Mouse (Mus musculus) ES-Bruce4 (cell line): Measurements from ENCODE around the gene Cfap61. TPM values are rescaled to one million over a fixed set of nuclear protein-coding genes. Genes with fewer than 3 reads are reported as not detected.

ENCODE experiments used
- H3K27ac ChIP-seq: 2 replicates; pipeline ENCODE4 v1.5.1; 2012; ENCODE audit warnings: low read length, inconsistent platforms; ENCODE audit not compliant: insufficient read depth
- H3K27me3 ChIP-seq: 2 replicates; pipeline ENCODE4 v1.6.1; 2012; ENCODE audit warnings: mild to moderate bottlenecking, low read length, inconsistent platforms; ENCODE audit not compliant: control insufficient read depth, poor library complexity, insufficient read depth, severe bottlenecking
- H3K36me3 ChIP-seq: 2 replicates; pipeline ENCODE4 v1.6.1; 2012; ENCODE audit warnings: inconsistent platforms, mild to moderate bottlenecking, low read length, moderate library complexity; ENCODE audit not compliant: control insufficient read depth, poor library complexity, insufficient read depth, severe bottlenecking
- H3K4me1 ChIP-seq: one replicate; pipeline ENCODE4 v1.8.1; 2011; ENCODE audit warnings: low read length; ENCODE audit not compliant: control insufficient read depth, insufficient read depth
- H3K4me3 ChIP-seq: 2 replicates; pipeline ENCODE4 v1.5.1; 2011; ENCODE audit warnings: low read depth, mild to moderate bottlenecking, low read length
- H3K9ac ChIP-seq: 2 replicates; pipeline ENCODE4 v1.6.1; 2012; ENCODE audit warnings: low read depth, mild to moderate bottlenecking, inconsistent platforms; ENCODE audit not compliant: poor library complexity, severe bottlenecking
- H3K9me3 ChIP-seq: replicated peaks from 2 replicates; pipeline ENCODE4 v1.6.1; 2012; ENCODE audit warnings: mild to moderate bottlenecking, low read length, inconsistent platforms; ENCODE audit not compliant: control insufficient read depth, poor library complexity, insufficient read depth, severe bottlenecking
- CTCF ChIP-seq: IDR thresholded peaks from one replicate; pipeline ENCODE4 v1.8.1; 2011; ENCODE audit warnings: low read depth, low read length
- EP300 ChIP-seq: IDR thresholded peaks from 2 replicates; pipeline ENCODE4 v1.6.1; 2011; ENCODE audit warnings: low read depth, low read length; ENCODE audit not compliant: insufficient read depth
- POLR2A ChIP-seq: IDR thresholded peaks from one replicate; pipeline ENCODE4 v1.8.1; 2011; ENCODE audit warnings: low read length; ENCODE audit not compliant: insufficient read depth
- polyA plus RNA-seq: library from polyadenylated mRNA; stranded (reverse); fragments of >200 nt; gene quantifications from 2 replicates; pipeline ENCODE4 v1.2.4, GENCODE M21; 2011; ENCODE audit warnings: low read depth; ENCODE audit not compliant: missing spikeins, insufficient read depth, insufficient read length

The Cfap61 gene
- polyA plus RNA-seq, 1 experiment: 2.4 TPM

- H3K27me3 ChIP-seq: peaks cover 24% of the 10 kb centered on the region
- no peaks in the 10 kb centered on the region for H3K36me3 ChIP-seq
- H3K27ac ChIP-seq: no peak overlapping the region
- H3K4me3 ChIP-seq: peak overlapping the region; percentile 58
- no peaks in the 10 kb centered on the region for H3K9me3 ChIP-seq
- H3K9ac ChIP-seq: no peak overlapping the region
- no peaks in the 10 kb centered on the region for H3K4me1 ChIP-seq
- TF ChIP-seq POLR2A (no peak), EP300 (no peak), CTCF (no peak)
Measured at GRCm38 (mm10) chr2:146224141-146224540, 289.6 kb downstream of the Cfap61 start.

GRCm38 (mm10) chr2:146225818-146226217 lies 291.2 kb downstream of the Cfap61 start:
- H3K27me3 ChIP-seq: peaks cover 22% of the 10 kb centered on the region
- no peaks in the 10 kb centered on the region for H3K4me1 ChIP-seq
- H3K27ac ChIP-seq: no peak overlapping the region
- no peaks in the 10 kb centered on the region for H3K36me3 ChIP-seq
- no peaks in the 10 kb centered on the region for H3K9me3 ChIP-seq
- no peak for TF ChIP-seq CTCF
- 0 out of 2 replicates have a peak, but pooled peaks have one; percentile 44 for TF ChIP-seq EP300
- no peak overlapping the region for H3K9ac ChIP-seq
- H3K4me3 ChIP-seq: no peak overlapping the region

DNA sequence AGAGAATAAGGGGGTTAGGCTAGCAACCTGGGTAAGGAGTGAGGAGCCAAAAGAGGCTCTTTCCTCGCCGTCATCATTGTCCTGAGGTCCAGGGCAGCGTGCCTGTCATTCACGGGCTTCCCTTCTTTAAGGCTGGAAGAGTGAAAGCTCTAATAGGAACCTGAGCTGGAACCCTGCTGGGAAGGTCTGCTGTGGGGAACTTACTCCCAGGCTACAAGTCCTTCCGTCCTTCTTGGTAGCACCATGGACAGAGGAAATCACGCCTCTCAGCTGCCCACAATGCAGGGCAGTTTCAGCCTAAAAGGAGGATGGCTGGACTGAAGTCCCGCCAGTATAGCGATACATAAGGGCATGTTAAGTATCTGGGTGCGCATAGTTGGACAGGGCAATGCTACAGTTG lies 291.9 kb downstream of the Cfap61 start:
- peaks cover 22% of the 10 kb centered on the region for H3K27me3 ChIP-seq
- no peaks in the 10 kb centered on the region for H3K36me3 ChIP-seq
- no peak overlapping the region for H3K27ac ChIP-seq
- no peaks in the 10 kb centered on the region for H3K4me1 ChIP-seq
- no peaks in the 10 kb centered on the region for H3K9me3 ChIP-seq
- H3K4me3 ChIP-seq: no peak overlapping the region
- no peak overlapping the region for H3K9ac ChIP-seq
- TF ChIP-seq EP300 (no peak), POLR2A (no peak)

DNA sequence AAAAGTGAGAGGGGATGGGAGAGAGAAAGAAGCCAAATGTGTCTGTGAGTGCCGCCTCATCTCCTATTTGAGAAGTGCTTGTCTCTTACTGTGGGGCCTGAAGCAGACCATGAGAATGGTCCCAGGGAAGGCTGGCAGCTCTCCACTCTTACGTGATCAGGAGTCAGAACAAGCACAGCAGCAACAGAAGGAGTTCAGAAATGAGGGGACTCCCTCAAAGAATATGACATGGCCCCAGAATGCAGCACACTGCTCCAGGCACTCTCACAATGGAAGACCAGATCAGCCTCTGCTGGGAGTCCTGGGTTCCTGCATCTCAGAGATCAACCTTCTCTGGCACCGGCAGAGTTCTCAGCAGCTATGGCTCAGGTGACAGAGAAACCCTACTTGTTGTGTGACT lies 293.1 kb downstream of the Cfap61 start:
- no peak for TF ChIP-seq CTCF
- TF ChIP-seq POLR2A: no peak
- no peak for TF ChIP-seq EP300
- H3K4me3 ChIP-seq: no peak overlapping the region
- peaks cover 15% of the 10 kb centered on the region for H3K27me3 ChIP-seq
- H3K9ac ChIP-seq: no peak overlapping the region
- H3K36me3 ChIP-seq: no peaks in the 10 kb centered on the region
- H3K4me1 ChIP-seq: no peaks in the 10 kb centered on the region
- no peaks in the 10 kb centered on the region for H3K9me3 ChIP-seq
- no peak overlapping the region for H3K27ac ChIP-seq

DNA sequence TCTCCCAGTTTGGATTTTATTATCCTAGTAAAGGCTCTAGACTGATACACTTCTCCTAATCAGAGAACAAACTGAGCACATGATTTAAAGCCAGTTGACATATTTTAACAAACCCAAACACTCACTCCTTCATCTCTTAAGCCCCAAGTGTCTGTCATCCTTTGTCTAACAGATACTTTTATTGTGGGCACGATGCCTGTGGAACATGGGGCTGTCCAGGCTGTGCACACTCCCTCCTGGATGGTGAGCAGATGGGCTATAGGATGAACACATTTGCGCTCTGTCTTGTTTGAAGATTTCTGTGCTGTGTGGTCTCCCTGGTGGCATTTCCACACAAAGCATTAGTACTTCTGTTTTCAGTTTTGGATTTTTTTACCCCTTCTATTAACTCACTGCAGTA lies 293.9 kb downstream of the Cfap61 start:
- Histone ChIP-seq H3K4me3 (no peak overlapping the region), H3K4me1 (no peaks in the 10 kb centered on the region), H3K9ac (no peak overlapping the region), H3K27me3 (peaks cover 7% of the 10 kb centered on the region; the same call in 1 of the 2 replicates), H3K9me3 (no peaks in the 10 kb centered on the region), H3K27ac (no peak overlapping the region), H3K36me3 (no peaks in the 10 kb centered on the region)
- no peak for TF ChIP-seq CTCF
- TF ChIP-seq EP300: no peak
- TF ChIP-seq POLR2A: no peak

GRCm38 (mm10) chr2:146231485-146231884 lies 296.9 kb downstream of the Cfap61 start:
- Histone ChIP-seq H3K9me3 (no peaks in the 10 kb centered on the region), H3K4me1 (no peaks in the 10 kb centered on the region)

More at GRCm38 (mm10) chr2:146231485-146231884, 296.9 kb downstream of the Cfap61 start:
- Histone ChIP-seq H3K36me3 (no peaks in the 10 kb centered on the region), H3K4me3 (no peak overlapping the region), H3K27me3 (no peaks in the 10 kb centered on the region), H3K9ac (no peak overlapping the region), H3K27ac (no peak overlapping the region)
- TF ChIP-seq POLR2A (no peak), CTCF (no peak), EP300 (no peak)
